Mouse (Mus musculus) CD8-positive naive resting alpha-beta T cell, adult 2 months (primary cell): ENCODE measurements at regions not wholly inside any gene's neighbourhood (a gene's known extent, or its start where the extent isn't known, plus 50 kb on each side); places are given as distances from the start of the nearest gene placed in this dataset.
A peak's percentile ranks its signal among the peaks of the same experiment; 100 is the strongest.

Experiments used
- DNase-seq, 2 experiments: peaks; one replicate each; pipeline ENCODE4 v3.0.0; 2022; ENCODE audit warnings: low read depth in 2 of 2, low spot score in 2 of 2

DNA sequence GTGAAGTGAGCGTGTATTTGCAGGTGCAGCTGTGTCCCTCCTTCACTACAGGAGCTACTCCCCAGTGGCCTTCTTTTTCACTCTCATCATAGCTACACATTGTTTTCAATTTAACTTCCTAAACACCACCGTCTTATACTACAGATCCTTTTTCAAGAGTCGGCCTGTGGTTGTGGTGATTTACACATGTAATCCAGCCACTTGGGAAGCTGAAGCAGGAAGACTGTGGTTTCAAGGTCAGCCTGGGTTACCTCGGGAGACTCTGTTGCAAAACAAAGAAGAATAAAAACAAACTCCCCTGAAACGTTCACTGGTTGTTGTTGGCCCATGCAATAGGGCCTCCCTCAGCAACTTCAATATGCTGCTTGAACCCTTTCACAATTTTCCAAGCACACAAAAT is 153.8 kb upstream of the Kcnh8 start:
- DNase-seq = peak; percentile 45 to 67

DNA sequence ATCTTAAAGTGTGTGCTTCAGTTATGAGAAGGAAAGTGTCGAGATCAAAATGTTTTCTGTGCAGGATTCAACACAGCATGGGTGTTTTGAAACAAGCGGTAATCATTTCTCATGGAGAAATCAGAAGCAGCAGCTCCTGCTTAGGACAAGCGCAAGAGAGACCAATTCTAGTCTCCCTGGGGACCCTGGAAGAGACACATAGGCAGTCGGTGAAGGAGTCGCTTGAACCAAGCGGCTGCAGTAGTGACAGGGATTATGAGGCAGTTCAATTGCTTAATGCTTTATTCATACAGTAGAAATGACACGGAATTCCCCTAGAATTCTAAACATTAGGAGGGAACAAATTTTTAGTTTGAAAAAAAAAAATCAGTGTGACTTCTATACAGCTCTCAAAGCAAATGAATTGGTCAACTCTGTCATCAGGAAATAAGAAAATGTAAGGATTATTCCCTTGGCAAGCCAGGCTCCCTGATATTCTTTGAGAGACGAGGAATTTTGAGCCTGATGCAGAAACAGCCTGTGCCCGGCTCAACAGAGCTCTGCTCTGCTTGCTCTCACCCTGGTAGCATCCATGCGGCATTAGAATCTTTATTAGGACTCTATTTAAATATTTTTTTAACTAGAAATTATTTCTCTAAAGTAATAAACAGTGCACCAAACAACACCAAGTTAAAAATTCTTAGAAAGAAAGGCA is 143.1 kb upstream of the Kcnh8 start:
- DNase-seq = no peak

- DNase-seq = no peak
Observed at GRCm38 (mm10) chr17:52459997-52460387, 142.5 kb upstream of the Kcnh8 start.

DNA sequence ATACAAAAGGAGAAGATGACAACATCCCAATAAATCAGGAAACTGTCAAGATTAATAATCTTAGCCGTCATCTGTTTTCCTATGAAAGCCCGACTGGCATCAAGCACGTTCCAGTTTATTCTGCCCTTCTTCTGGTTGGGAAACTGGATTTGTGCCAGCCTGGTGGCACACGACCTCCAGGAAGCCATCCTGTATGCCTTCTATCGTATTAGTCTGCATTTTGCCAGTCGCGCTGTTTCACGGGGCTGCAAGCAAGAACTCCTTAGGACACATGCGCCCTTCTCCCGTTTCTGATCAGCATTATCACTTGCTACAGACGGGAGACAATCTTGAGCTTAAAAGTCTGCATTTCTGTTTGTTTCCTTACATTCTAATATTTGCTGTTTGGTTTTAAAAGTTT is 141.2 kb upstream of the Kcnh8 start:
- DNase-seq = no peak

DNA sequence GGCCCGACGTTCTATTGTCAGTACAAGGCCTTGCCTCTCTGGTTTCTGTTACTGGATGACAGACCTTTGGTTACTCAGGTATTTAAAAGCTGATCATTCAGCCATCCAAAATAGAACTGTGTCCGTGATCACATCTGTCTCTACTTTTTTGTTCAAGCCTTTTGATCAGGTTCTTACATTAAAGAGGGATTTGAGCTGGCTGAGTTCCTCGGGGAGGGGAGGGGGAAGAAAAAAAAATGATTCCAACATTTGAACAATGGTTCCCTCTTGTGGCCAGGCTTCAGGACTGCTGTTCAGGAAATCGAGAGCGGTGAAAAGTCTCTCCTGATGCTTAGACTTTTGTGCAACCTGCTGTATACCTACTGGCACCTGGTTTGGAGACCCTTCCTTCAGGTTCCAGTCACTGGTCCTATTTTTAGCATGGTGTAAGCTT is 140.8 kb upstream of the Kcnh8 start:
- peak; percentile 75 to 84 for DNase-seq

DNA sequence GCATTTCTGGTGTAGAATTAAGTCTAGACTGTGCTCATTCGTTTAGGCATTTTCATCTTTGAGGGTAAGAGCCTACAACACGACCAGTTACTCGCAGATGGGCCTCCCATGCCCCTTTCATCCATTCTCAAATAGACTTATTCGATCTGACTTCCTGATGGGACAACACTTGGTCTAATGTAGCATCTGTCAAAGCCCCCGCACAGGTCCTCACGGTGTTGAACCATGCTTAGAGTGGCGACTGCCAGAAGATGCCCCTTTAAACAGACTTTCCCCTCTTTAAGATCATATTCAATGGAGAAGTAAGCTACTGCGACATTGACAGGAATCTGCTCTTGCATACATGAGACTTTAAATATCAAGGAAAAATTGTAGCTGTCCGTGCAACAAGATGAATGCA is 140.1 kb upstream of the Kcnh8 start:
- no peak for DNase-seq

GRCm38 (mm10) chr17:52468464-52468863 is 134.0 kb upstream of the Kcnh8 start:
- DNase-seq = peak; percentile 69 to 72

DNA sequence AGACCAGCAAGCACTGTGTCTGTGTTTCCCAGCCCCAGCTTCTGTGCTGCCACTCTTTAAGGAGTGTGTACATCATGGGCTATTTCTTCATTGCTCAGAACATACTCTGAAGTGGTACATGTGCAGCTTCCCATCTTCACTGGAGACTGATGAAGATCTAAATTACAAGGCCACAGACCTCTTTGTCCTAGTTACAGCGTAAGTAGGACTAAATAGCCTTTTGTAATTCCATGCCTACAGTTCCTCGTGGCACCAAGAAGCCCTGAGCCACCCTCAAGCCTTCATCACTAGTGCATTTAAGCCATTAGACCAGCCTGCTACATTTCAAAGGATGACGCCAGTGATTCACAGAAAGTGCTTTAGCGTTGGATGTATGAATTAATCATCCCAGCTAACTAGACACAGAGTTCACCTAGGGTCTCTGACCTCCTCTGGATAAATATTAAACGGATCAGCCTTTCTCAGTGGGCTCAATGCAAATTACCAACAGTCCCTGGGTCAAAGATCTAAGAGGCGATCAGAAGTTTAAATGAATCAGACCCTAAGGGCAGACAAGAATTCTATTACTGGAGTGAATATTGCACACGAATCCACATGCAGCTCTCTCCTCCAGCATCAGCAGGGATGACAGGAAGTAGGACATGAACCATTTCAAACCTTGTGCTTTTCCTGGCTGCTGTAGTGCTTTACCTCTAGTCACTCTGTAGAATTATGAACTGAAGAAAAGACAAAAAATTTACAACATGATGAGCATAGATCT is 123.0 kb upstream of the Kcnh8 start:
- DNase-seq = no peak

GRCm38 (mm10) chr17:52480087-52480638 is 122.3 kb upstream of the Kcnh8 start:
- no peak for DNase-seq

DNA sequence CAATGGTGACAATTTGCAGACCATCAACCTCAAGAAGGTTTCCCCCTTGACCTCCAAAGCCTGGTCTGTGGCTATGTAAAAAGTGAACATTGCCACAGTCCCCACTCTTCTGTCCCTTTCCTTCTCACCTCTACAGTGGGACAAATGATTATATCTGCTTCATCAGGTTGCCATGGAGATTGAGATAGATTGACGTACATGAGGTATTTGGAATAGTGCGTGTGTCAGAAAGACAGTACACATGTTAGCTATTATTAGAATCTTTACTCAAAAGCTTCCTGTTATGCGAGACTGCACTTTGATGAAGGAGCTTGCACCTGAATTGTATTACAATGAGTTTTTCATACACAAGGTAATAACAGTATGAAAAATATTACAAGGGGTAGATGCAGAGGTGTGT is 95.7 kb upstream of the Kcnh8 start:
- peak in 1 of 2 experiments; percentile 24 for DNase-seq

DNA sequence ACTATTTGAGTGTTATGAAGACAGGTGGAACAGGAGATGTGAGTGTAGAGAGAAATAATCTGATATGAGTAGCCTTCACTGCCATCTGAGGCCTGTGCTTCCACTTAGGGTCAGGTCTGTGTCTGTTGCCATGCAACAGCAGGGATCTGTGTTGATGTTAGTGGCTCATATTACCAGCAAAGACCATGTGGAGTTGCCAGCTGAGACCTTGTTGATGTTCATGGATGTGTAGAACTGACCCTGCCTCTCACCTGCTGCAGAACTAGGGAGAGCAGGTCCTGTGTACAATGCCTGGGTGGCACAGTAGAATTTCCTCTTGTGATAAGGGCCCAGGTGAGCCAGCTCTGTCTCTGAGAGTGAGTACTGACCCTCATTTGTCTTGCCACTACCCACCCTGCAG is 72.2 kb upstream of the Kcnh8 start:
- DNase-seq = no peak
